Mouse (Mus musculus) thymus, adult 2 months (tissue): ENCODE results near the gene Cpvl.

Experiments used
- CTCF ChIP-seq: fragments of 200-500 bp; IDR thresholded peaks from 2 replicates; pipeline ENCODE4 v1.5.1; 2012; ENCODE audit warnings: mild to moderate bottlenecking, control low read depth, low read length, moderate library complexity, borderline replicate concordance; ENCODE audit not compliant: control insufficient read depth, poor library complexity, insufficient read depth; ENCODE audit errors: extremely low read depth
- POLR2A ChIP-seq: fragments of 200-500 bp; IDR thresholded peaks from 2 replicates; pipeline ENCODE4 v1.6.1; 2012; ENCODE audit warnings: mild to moderate bottlenecking, low read length, control low read depth, moderate library complexity; ENCODE audit not compliant: control insufficient read depth, poor library complexity, insufficient read depth; ENCODE audit errors: extremely low read depth

DNA sequence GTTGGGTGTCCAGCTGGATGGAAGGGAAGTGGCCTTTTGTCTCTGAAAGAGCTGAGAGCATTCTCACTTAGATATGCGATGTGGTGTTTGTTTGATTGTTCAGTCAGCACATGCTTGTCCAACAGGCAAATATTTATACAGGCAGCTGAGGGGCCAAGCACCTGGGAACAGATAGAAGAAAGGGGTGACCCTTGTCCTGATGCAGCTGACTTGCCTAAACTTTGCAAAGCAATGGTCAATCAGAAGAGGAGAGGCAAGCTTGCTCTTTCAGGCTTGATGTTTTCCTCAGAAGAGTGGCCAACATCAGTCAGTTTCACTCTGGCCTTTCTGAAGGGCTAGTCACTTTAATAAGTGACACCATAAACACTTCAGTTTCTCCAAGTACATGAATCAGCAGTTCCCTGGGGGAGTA is 72.4 kb downstream of the Cpvl start:
- TF ChIP-seq POLR2A = no peak
- no peak for TF ChIP-seq CTCF
